Mouse (Mus musculus) bone marrow macrophage, adult 2 months (primary cell): ENCODE results near the gene Klhl36. TPM values are rescaled to one million over a fixed set of nuclear protein-coding genes. Genes with fewer than 3 reads are reported as not detected.
A peak's percentile ranks its signal among the peaks of the same experiment; 100 is the strongest.

Experiments
- H3K27ac ChIP-seq: 2 replicates; pipeline ENCODE4 v1.5.1; 2012; ENCODE audit warnings: low read depth, low read length; ENCODE audit not compliant: insufficient read depth
- H3K4me1 ChIP-seq: 2 replicates; pipeline ENCODE4 v1.6.1; 2012; ENCODE audit warnings: low read length; ENCODE audit not compliant: control insufficient read depth, insufficient read depth
- H3K4me3 ChIP-seq: 2 replicates; pipeline ENCODE4 v1.5.1; 2012; ENCODE audit warnings: mild to moderate bottlenecking, low read length, moderate library complexity; ENCODE audit not compliant: insufficient read depth
- CTCF ChIP-seq: IDR thresholded peaks from 2 replicates; pipeline ENCODE4 v1.5.1; 2012; ENCODE audit warnings: low read depth, mild to moderate bottlenecking, low read length, moderate library complexity
- POLR2A ChIP-seq: IDR thresholded peaks from 2 replicates; pipeline ENCODE4 v1.6.1; 2012; ENCODE audit warnings: mild to moderate bottlenecking, low read depth, low read length, borderline replicate concordance
- polyA plus RNA-seq: library from polyadenylated mRNA; stranded (reverse); fragments of >200 nt; gene quantifications from 2 replicates; pipeline ENCODE4 v1.2.4, GENCODE M21; 2012; ENCODE audit not compliant: missing spikeins, insufficient read depth, insufficient read length

Klhl36 gene
- polyA plus RNA-seq, 1 experiment, result 7.6 TPM

GRCm38 (mm10) chr8:119915298-119915697, 53.2 kb downstream of the Klhl36 start:
- Histone ChIP-seq H3K27ac (no peak overlapping the region), H3K4me1 (peaks cover 33% of the 10 kb centered on the region), H3K4me3 (no peak overlapping the region)
- TF ChIP-seq CTCF, result no peak
- no peak for TF ChIP-seq POLR2A

DNA sequence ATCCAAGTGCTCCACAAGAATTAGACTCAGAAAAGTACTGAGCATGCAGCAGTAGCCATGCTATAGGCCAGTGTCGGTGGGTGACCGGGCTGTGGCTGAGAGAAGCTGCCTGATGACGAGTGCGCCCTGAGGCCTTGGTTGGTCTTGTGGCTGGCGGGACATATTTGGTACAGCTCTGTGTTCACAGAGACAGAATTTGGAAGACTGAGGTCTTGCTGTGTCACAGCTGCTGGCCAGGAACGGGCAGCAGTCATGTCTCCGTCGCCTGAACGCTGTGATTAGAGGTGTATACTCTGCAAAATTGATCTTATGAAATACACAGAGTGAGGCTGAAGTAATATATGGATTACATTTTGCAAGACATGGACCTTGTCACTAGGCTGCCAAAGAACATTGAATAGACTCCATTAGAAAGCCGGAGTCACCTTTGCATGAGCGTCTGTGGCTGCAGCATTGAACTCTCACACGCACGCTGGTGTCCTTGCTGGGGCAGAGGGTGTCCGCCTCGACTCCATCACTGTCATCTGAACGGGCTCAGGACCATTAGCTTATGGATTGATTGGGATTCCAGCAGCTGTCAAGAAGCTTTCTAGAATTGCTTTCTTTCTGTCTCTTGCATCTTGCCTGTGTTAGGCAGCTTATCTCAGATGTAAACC, 54.3 kb downstream of the Klhl36 start:
- Histone ChIP-seq H3K4me1 (peaks cover 36% of the 10 kb centered on the region), H3K4me3 (no peak overlapping the region), H3K27ac (no peak overlapping the region)
- TF ChIP-seq CTCF (no peak), POLR2A (no peak)

GRCm38 (mm10) chr8:119917415-119917814, 55.3 kb downstream of the Klhl36 start:
- Histone ChIP-seq H3K4me3 (no peak overlapping the region), H3K4me1 (peaks cover 39% of the 10 kb centered on the region)
- TF ChIP-seq POLR2A, result no peak
- no peak for TF ChIP-seq CTCF

GRCm38 (mm10) chr8:119918155-119918567, 56.1 kb downstream of the Klhl36 start:
- H3K27ac ChIP-seq, result no peak overlapping the region
- H3K4me3 ChIP-seq, result no peak overlapping the region

More at GRCm38 (mm10) chr8:119917415-119917814, 55.3 kb downstream of the Klhl36 start:
- no peak overlapping the region for H3K27ac ChIP-seq

GRCm38 (mm10) chr8:119923259-119923658, 61.2 kb downstream of the Klhl36 start:
- no peak overlapping the region for H3K27ac ChIP-seq
- TF ChIP-seq POLR2A, result no peak
- TF ChIP-seq CTCF, result no peak
- H3K4me1 ChIP-seq, result peaks cover 27% of the 10 kb centered on the region

More at GRCm38 (mm10) chr8:119918155-119918567, 56.1 kb downstream of the Klhl36 start:
- TF ChIP-seq CTCF (no peak), POLR2A (no peak)
- H3K4me1 ChIP-seq, result peaks cover 35% of the 10 kb centered on the region

GRCm38 (mm10) chr8:119925428-119925827, 63.4 kb downstream of the Klhl36 start:
- TF ChIP-seq POLR2A (no peak), CTCF (no peak)
- H3K4me3 ChIP-seq, result no peak overlapping the region
- H3K4me1 ChIP-seq, result peaks cover 33% of the 10 kb centered on the region
- no peak overlapping the region for H3K27ac ChIP-seq

More at GRCm38 (mm10) chr8:119923259-119923658, 61.2 kb downstream of the Klhl36 start:
- H3K4me3 ChIP-seq, result no peak overlapping the region

DNA sequence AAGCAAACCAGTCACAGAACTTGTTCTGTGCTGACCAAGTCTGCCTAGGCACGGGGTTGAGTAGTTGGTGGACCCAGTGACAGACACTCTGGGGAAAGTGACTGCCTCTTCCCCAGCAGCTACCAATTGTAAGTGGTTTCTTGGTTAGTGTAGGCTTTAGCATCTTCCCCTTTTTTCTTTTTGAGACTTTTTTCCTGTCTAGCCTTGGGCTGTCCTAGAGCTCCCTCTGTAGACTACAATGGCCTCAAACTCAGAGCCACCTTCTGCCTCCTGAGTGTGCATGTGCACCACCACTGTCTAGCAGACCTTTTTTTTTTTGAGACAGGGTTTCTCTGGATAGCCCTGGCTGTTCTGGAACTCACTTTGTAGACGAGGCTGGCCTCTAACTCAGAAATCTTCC, 64.4 kb downstream of the Klhl36 start:
- Histone ChIP-seq H3K27ac (no peak overlapping the region), H3K4me1 (peaks cover 35% of the 10 kb centered on the region), H3K4me3 (no peak overlapping the region)
- peak; percentile 36; the same call in 1 of the 2 replicates for TF ChIP-seq CTCF
- no peak for TF ChIP-seq POLR2A

Other genes starting within 250 kb of the Klhl36 start
- gene Adad2, start 249.5 kb upstream of the Klhl36 start, polyA plus RNA-seq, result not detected in 2 replicates
- not detected in 2 replicates for gene Kcng4, start 226.6 kb upstream of the Klhl36 start, polyA plus RNA-seq
- not detected in 2 replicates for gene Wfdc1, start 195.9 kb upstream of the Klhl36 start, polyA plus RNA-seq
- gene Atp2c2, start 162.3 kb upstream of the Klhl36 start, polyA plus RNA-seq, result not detected in 2 replicates
- 5.4 and 6.5 TPM in 2 replicates for gene Tldc1, start 83.8 kb upstream of the Klhl36 start, polyA plus RNA-seq
- 472 and 492 TPM in 2 replicates for gene Cotl1, start 21.7 kb upstream of the Klhl36 start, polyA plus RNA-seq
- 17.3 and 19.2 TPM in 2 replicates for gene Usp10, start 48.1 kb downstream of the Klhl36 start, polyA plus RNA-seq
- 32.7 and 45.3 TPM in 2 replicates for gene Gm20388, start 48.6 kb downstream of the Klhl36 start, polyA plus RNA-seq
- not detected in 2 replicates for gene Crispld2, start 130.2 kb downstream of the Klhl36 start, polyA plus RNA-seq
- gene Zdhhc7, start 239.2 kb downstream of the Klhl36 start, polyA plus RNA-seq, result 33.5 and 36.9 TPM in 2 replicates